In the genomic region with DNA sequence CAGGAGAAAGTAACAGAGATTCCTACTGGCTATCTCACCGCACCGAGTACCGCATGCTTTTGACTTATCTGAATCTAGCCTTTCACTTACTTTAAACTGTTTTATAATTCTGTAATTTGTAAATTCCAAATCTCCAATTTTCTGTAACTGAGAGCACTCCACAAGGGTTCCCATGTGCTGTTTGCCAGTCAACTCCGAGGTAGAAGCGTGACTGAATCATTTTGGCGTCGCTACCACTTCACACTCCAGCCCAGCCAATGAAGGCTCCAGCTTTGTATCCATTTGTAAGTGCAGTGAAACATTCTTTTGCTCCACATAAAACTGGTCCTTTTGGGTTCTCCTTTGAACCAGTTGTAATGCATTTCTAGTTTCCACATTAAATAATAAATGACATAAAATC, we compare ENCODE assay signal across 18 mouse cellular contexts.
"Had no signal": no experiment of that assay in that cellular context is flagged by ENCODE, and none has a peak within 500 bp of the region (broad histone marks: within the 10 kb centered on the region; RNA-seq: fewer than 3 reads in every experiment).

No protein-coding gene starts in this region.

- H3K4me2 ChIP-seq: limb, embryonic 15.5 days; liver, embryonic 13.5 days; lung, embryonic 15.5 days; neural tube, embryonic 15.5 days had no signal

- H3K9ac ChIP-seq: limb, embryonic 15.5 days; liver, embryonic 13.5 days; liver, postnatal 0 days; lung, embryonic 15.5 days; neural tube, embryonic 15.5 days had no signal

- H3K9me3 ChIP-seq: limb, embryonic 15.5 days; liver, embryonic 13.5 days; lung, embryonic 15.5 days; neural tube, embryonic 15.5 days had no signal

- ATAC-seq: intestine, postnatal 0 days; liver, postnatal 0 days had no signal

- H3K27me3 ChIP-seq: liver, embryonic 13.5 days; lung, embryonic 15.5 days; neural tube, embryonic 15.5 days had no signal

- H3K36me3 ChIP-seq: limb, embryonic 15.5 days; liver, embryonic 13.5 days; lung, embryonic 15.5 days; neural tube, embryonic 15.5 days had no signal

- DNase-seq: kidney, adult 8-10 months; kidney, postnatal 10 days; liver, embryonic 13.5 days; liver, postnatal 0 days; lung, postnatal 14 days; midbrain, embryonic 14.5 days; right cerebral cortex, postnatal 4 days; spleen, adult 18-20 months; thymus, adult 18-20 months; thymus, postnatal 25 days had no signal

- H3K4me1 ChIP-seq: liver, embryonic 13.5 days; megakaryocyte, embryonic 14.5 days had no signal

- H3K27ac ChIP-seq: left cerebral cortex, adult 2 months; limb, embryonic 15.5 days; liver, embryonic 13.5 days; lung, embryonic 15.5 days; macrophage; neural tube, embryonic 15.5 days had no signal

- H3K4me3 ChIP-seq: left cerebral cortex, adult 2 months; limb, embryonic 15.5 days; liver, embryonic 13.5 days; lung, embryonic 15.5 days; megakaryocyte, embryonic 14.5 days; myocyte; neural tube, embryonic 15.5 days had no signal
